Comparison of ENCODE assay signal across 8 mouse cellular contexts in genomic region chr7:3303789-3304188, GRCm38 (mm10). TPM values are rescaled to one million over a fixed set of nuclear protein-coding genes. Genes with fewer than 3 reads are reported as not detected.
DNase-seq lines count a peak whose midpoint lies in the region; ATAC-seq and TF ChIP-seq lines count a peak whose summit lies in the region.

No protein-coding gene starts in this region.

- DNase-seq in cerebellum, adult 2 months: no peak
- DNase-seq in right cerebral cortex, adult 18-20 months: peak; percentile 23
- DNase-seq in right cerebral cortex, postnatal 25 days: no peak
- DNase-seq in limb, embryonic 14.5 days (ENCODE audit: low spot score): no peak
- DNase-seq in stomach, postnatal 0 days (ENCODE audit: low spot score): no peak
- DNase-seq in layer of hippocampus, adult 18-20 months (ENCODE audit: low spot score in 2 of 2): no peak

- no peak for ATAC-seq in cerebellum, adult (ENCODE audit: insufficient number of reproducible peaks, low FRiP score, low TSS enrichment)
- ATAC-seq in limb, embryonic 14.5 days (ENCODE audit: low FRiP score, low read depth): no peak
- no peak for ATAC-seq in stomach, postnatal 0 days (ENCODE audit: low FRiP score, low TSS enrichment)
- no peak for ATAC-seq in erythroid progenitor cell, adult 5-6 weeks (replicated peaks; ENCODE audit: low FRiP score, poor library complexity, severe bottlenecking)

- peak overlapping the region; percentile 25; the same call in 1 of the 2 replicates for H3K9ac ChIP-seq in limb, embryonic 14.5 days (ENCODE audit: low read depth, low read length, severe bottlenecking)
- no peak overlapping the region for H3K9ac ChIP-seq in stomach, postnatal 0 days (ENCODE audit: low read length)

- peak overlapping the region; percentile 55 for H3K4me2 ChIP-seq in limb, embryonic 14.5 days (replicated peaks; ENCODE audit: low read depth, low read length, severe bottlenecking)
- peak overlapping the region; percentile 59 for H3K4me2 ChIP-seq in stomach, postnatal 0 days (replicated peaks; ENCODE audit: low read depth)

- H3K9me3 ChIP-seq in limb, embryonic 14.5 days (ENCODE audit: control insufficient read depth, low read length): no peaks in the 10 kb centered on the region
- H3K9me3 ChIP-seq in stomach, postnatal 0 days (ENCODE audit: control insufficient read depth, low read length): no peaks in the 10 kb centered on the region

- TF ChIP-seq POLR2A in cerebellum, adult 2 months (IDR thresholded peaks at IDR 0.05; ENCODE audit: borderline replicate concordance, insufficient read depth, low read length): no peak
- no peak for TF ChIP-seq POLR2A in limb, embryonic 14.5 days (IDR thresholded peaks at IDR 0.05; ENCODE audit: borderline replicate concordance, extremely low read depth, insufficient read depth, insufficient read length)

- H3K4me1 ChIP-seq in cerebellum, adult 2 months (ENCODE audit: control insufficient read depth, insufficient read depth, low read length): 0 out of 2 replicates have a peak, but pooled peaks cover 3% of the 10 kb centered on the region
- peaks cover 13% of the 10 kb centered on the region for H3K4me1 ChIP-seq in limb, embryonic 14.5 days (ENCODE audit: control insufficient read depth, insufficient read depth, low read length)
- 0 out of 2 replicates have a peak, but pooled peaks cover 5% of the 10 kb centered on the region for H3K4me1 ChIP-seq in stomach, postnatal 0 days (replicated peaks; ENCODE audit: control insufficient read depth, insufficient read depth)

- WGBS in cerebellum, adult 2 months: 9% methylated on average over 12 of the region's 12 CpGs
- 4% methylated on average over 12 of the region's 12 CpGs for whole genome bisulfite sequencing in limb, embryonic 14.5 days
- WGBS in stomach, postnatal 0 days: 16% methylated on average over 12 of the region's 12 CpGs

- TF ChIP-seq EP300 in stomach, postnatal 0 days (optimal IDR thresholded peaks at IDR 0.05): no peak

- H3K36me3 ChIP-seq in limb, embryonic 14.5 days (ENCODE audit: control insufficient read depth, insufficient read depth, low read length): peaks cover 15% of the 10 kb centered on the region
- peaks cover 6% of the 10 kb centered on the region for H3K36me3 ChIP-seq in stomach, postnatal 0 days (ENCODE audit: control insufficient read depth, insufficient read depth, low read length)

- no peaks in the 10 kb centered on the region for H3K27me3 ChIP-seq in cerebellum, adult 2 months (ENCODE audit: control insufficient read depth, insufficient read depth, low read length)
- peaks cover 37% of the 10 kb centered on the region for H3K27me3 ChIP-seq in limb, embryonic 14.5 days (ENCODE audit: control insufficient read depth, insufficient read depth, low read length)
- H3K27me3 ChIP-seq in stomach, postnatal 0 days (ENCODE audit: control insufficient read depth, insufficient read depth, low read length): no peaks in the 10 kb centered on the region; the same call in 1 of the 2 replicates

- no peak for TF ChIP-seq CTCF in cerebellum, adult 2 months (IDR thresholded peaks at IDR 0.05; ENCODE audit: borderline replicate concordance, insufficient read depth, low read depth, low read length)
- no peak for TF ChIP-seq CTCF in stomach, postnatal 0 days (IDR thresholded peaks at IDR 0.05; ENCODE audit: low read depth)

- H3K4me3 ChIP-seq in cerebellum, adult 2 months (replicated peaks; ENCODE audit: insufficient read depth, low read depth, low read length): peak overlapping the region; percentile 52
- peak overlapping the region; percentile 31 for H3K4me3 ChIP-seq in limb, embryonic 14.5 days (replicated peaks; ENCODE audit: low read length)
- peak overlapping the region; percentile 29 for H3K4me3 ChIP-seq in stomach, postnatal 0 days (ENCODE audit: low read depth, low read length)

- no peak overlapping the region for H3K27ac ChIP-seq in cerebellum, adult 2 months (ENCODE audit: insufficient read depth, low read length)
- H3K27ac ChIP-seq in limb, embryonic 14.5 days (replicated peaks; ENCODE audit: low read depth, low read length): no peak overlapping the region
- no peak overlapping the region for H3K27ac ChIP-seq in stomach, postnatal 0 days (replicated peaks)

RNA-seq across cellular contexts. Expression of gene Prkcg, which starts 14.8 kb away (rescaled TPM):
- 152 and 195 TPM in 2 replicates for polyA plus RNA-seq in cerebellum, adult 2 months (2012; rRNA removed)
- 1.6 and 1.7 TPM in 2 replicates for polyA plus RNA-seq in limb, embryonic 14.5 days (2012; rRNA removed)
- polyA plus RNA-seq in limb, embryonic 14.5 days (2014; fragmentation: Nextera tagmentation; extraction: Ambion mirVana): 0.17 and 0.35 TPM in 2 replicates
- 0.13 and 0.24 TPM in 2 replicates for polyA plus RNA-seq in stomach, postnatal 0 days (2015; fragmentation: Nextera tagmentation; extraction: Ambion mirVana)
- 100 to 1,000 TPM; 486 to 548 TPM for total RNA-seq in layer of hippocampus, adult 18-20 months (2021)
- total RNA-seq in erythroid progenitor cell, adult 5-6 weeks (2015; ENCODE audit: low replicate concordance): 0.84 and 6.8 TPM in 2 replicates
- not detected in 2 replicates for total RNA-seq in erythroid progenitor cell, adult 5-6 weeks (2017; ENCODE audit: low replicate concordance)

RNA-seq across cellular contexts. Expression of gene Myadm, which starts 14.9 kb away (rescaled TPM):
- 43.3 and 45.3 TPM in 2 replicates for polyA plus RNA-seq in cerebellum, adult 2 months (2012; rRNA removed)
- 209 and 348 TPM in 2 replicates for polyA plus RNA-seq in limb, embryonic 14.5 days (2012; rRNA removed)
- polyA plus RNA-seq in limb, embryonic 14.5 days (2014; fragmentation: Nextera tagmentation; extraction: Ambion mirVana): 126 and 141 TPM in 2 replicates
- polyA plus RNA-seq in stomach, postnatal 0 days (2015; fragmentation: Nextera tagmentation; extraction: Ambion mirVana): 94.0 and 97.7 TPM in 2 replicates
- total RNA-seq in layer of hippocampus, adult 18-20 months (2021): 10 to 100 TPM; 55.4 to 56.7 TPM
- 12.6 and 13.0 TPM in 2 replicates for total RNA-seq in erythroid progenitor cell, adult 5-6 weeks (2015; ENCODE audit: low replicate concordance)
- total RNA-seq in erythroid progenitor cell, adult 5-6 weeks (2017; ENCODE audit: low replicate concordance): 5.3 and 6.4 TPM in 2 replicates

RNA-seq across cellular contexts. Expression of gene Cacng7, which starts 29.0 kb away (rescaled TPM):
- polyA plus RNA-seq in cerebellum, adult 2 months (2012; rRNA removed): 278 and 296 TPM in 2 replicates
- 129 and 207 TPM in 2 replicates for polyA plus RNA-seq in limb, embryonic 14.5 days (2012; rRNA removed)
- 2.5 and 3.9 TPM in 2 replicates for polyA plus RNA-seq in limb, embryonic 14.5 days (2014; fragmentation: Nextera tagmentation; extraction: Ambion mirVana)
- 0.69 and 0.79 TPM in 2 replicates for polyA plus RNA-seq in stomach, postnatal 0 days (2015; fragmentation: Nextera tagmentation; extraction: Ambion mirVana)
- total RNA-seq in layer of hippocampus, adult 18-20 months (2021): 100 to 1,000 TPM; 134 to 148 TPM
- not detected in 2 replicates for total RNA-seq in erythroid progenitor cell, adult 5-6 weeks (2015; ENCODE audit: low replicate concordance)
- total RNA-seq in erythroid progenitor cell, adult 5-6 weeks (2017; ENCODE audit: low replicate concordance): 2.1 TPM in 1 of 2 replicates, not detected in the other

RNA-seq across cellular contexts. Expression of gene Nlrp12, which starts 54.2 kb away (rescaled TPM):
- 0.02 TPM in 1 of 2 replicates, not detected in the other for polyA plus RNA-seq in cerebellum, adult 2 months (2012; rRNA removed)
- polyA plus RNA-seq in limb, embryonic 14.5 days (2012; rRNA removed): not detected in 2 replicates
- polyA plus RNA-seq in limb, embryonic 14.5 days (2014; fragmentation: Nextera tagmentation; extraction: Ambion mirVana): not detected in 2 replicates
- 0.01 TPM in 1 of 2 replicates, not detected in the other for polyA plus RNA-seq in stomach, postnatal 0 days (2015; fragmentation: Nextera tagmentation; extraction: Ambion mirVana)
- total RNA-seq in layer of hippocampus, adult 18-20 months (2021): under 1 TPM in 1 of 2 experiments, not detected in 1; 0.05 TPM
- 0.72 TPM in 1 of 2 replicates, not detected in the other for total RNA-seq in erythroid progenitor cell, adult 5-6 weeks (2015; ENCODE audit: low replicate concordance)
- total RNA-seq in erythroid progenitor cell, adult 5-6 weeks (2017; ENCODE audit: low replicate concordance): 1.0 TPM in 1 of 2 replicates, not detected in the other

Comparison
In these comparisons a context has a peak if more than half of its experiments do, and no peak if none do; other contexts are left out.
1. RNA of gene Prkcg, which starts 14.8 kb away (polyA plus RNA-seq): 152 to 195 TPM in cerebellum, adult 2 months; 0.17 to 1.7 TPM in limb, embryonic 14.5 days and 0.13 to 0.24 TPM in stomach, postnatal 0 days; every median in the first group is over 10 times any median in the second.
2. Peak in every context shown above with its lines, with median percentiles within 50 percentile points of each other: H3K4me3 ChIP-seq.